Mouse (Mus musculus) spleen, embryonic (tissue): ENCODE results near the gene Lrrfip1.

ENCODE experiments used
- CTCF ChIA-PET: fragments of 350-600 bp; sonication (Branson Sonifier 250); formaldehyde crosslinking; loops from one replicate; lab custom pipeline; 2022; lab: Charles Lee

Lrrfip1 gene

GRCm38 (mm10) chr1:90998268-90998890, at the start of gene Lrrfip1:
Gene Lrrfip1, plus strand, starts transcription at chr1:90998737.
- CTCF ChIA-PET: no interaction called here

- CTCF ChIA-PET: no interaction called here
Observed at GRCm38 (mm10) chr1:90949309-90949708, 49.2 kb upstream of the Lrrfip1 start.

GRCm38 (mm10) chr1:90951670-90952069, 46.9 kb upstream of the Lrrfip1 start:
- CTCF ChIA-PET: no interaction called here

- CTCF ChIA-PET: no interaction called here
Observed at GRCm38 (mm10) chr1:90952808-90953207, 45.7 kb upstream of the Lrrfip1 start, which contains the start of gene Prlh. Gene Prlh, plus strand, starts transcription at chr1:90953108.

DNA sequence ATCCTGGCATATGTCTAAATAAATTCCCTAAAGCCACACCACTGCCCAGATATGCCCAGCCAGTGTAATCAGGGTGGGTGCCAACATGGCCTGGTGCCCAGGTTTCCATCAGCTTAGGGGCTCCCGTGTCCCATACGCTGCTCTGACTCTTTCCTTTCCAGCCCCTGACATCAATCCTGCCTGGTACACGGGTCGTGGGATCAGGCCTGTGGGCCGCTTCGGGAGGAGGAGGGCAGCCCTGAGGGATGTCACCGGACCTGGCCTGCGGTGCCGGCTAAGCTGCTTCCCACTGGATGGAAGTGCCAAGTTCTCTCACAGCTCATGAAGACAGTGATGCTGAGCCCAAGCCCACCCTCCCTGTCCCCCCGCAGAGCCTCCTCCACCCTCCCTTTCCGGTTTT, 44.8 kb upstream of the Lrrfip1 start:
- CTCF ChIA-PET: no interaction called here

GRCm38 (mm10) chr1:90956245-90957096, 42.1 kb upstream of the Lrrfip1 start:
- CTCF ChIA-PET: interaction anchor here (0.7 kb wide), 1 partner anchor 27 kb away, joined by 3 read pairs; no protein-coding TSS in a partner anchor

GRCm38 (mm10) chr1:90962526-90962925, 36.0 kb upstream of the Lrrfip1 start:
- CTCF ChIA-PET: no interaction called here

- CTCF ChIA-PET: no interaction called here
Observed at GRCm38 (mm10) chr1:90962994-90963393, 35.5 kb upstream of the Lrrfip1 start.

- CTCF ChIA-PET: no interaction called here
Observed at GRCm38 (mm10) chr1:90967583-90967982, 31.0 kb upstream of the Lrrfip1 start.

DNA sequence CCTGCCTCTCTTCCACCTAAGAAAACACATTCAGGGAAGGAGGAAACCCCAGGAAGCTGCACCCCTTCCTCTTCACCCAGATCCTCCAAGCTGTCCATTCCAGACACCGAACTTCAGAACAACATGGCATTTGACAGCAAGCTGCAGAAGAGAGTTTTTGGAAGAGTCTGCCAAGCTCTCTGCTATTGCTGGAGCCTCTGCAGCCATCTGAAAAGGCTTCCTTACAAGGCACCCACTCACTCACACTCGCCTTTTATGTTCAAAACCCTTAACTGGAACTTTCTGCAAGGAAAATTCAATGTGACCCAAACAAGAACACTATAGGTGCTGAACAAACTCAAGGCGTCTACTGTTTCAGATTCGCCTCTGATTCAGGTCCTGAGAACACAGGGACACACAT, 29.9 kb upstream of the Lrrfip1 start:
- CTCF ChIA-PET: no interaction called here

DNA sequence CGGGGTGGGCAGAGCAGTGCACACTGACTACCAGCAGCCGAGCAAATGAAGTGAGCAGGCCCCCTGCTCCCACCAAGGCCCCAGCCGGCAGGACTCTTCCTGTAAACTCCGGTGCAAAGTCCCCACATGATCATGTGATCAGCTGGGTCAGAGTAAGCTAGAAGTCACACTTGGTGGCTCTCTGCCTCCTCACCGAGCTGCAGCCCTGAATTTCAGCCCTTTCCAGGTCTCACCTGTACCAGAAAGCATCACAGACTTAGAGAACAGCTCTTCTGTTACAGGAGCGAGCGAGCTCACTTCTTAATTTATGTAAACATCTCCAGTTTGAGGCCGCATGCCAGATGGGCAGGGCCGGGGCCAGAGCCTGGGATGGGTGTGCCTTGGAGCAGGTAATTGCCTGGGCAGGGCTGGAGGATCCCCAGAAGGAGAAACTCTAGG, 29.2 kb upstream of the Lrrfip1 start, which contains the start of gene Rab17:
TSS of gene Rab17 (minus strand) at position 315 of the 438 bp plus-strand sequence.
- CTCF ChIA-PET: no interaction called here

- CTCF ChIA-PET: interaction anchor here (0.6 kb wide), 1 partner anchor 170 kb away, joined by 3 read pairs; no protein-coding TSS in a partner anchor
Observed at GRCm38 (mm10) chr1:90969881-90970390, 28.6 kb upstream of the Lrrfip1 start.

DNA sequence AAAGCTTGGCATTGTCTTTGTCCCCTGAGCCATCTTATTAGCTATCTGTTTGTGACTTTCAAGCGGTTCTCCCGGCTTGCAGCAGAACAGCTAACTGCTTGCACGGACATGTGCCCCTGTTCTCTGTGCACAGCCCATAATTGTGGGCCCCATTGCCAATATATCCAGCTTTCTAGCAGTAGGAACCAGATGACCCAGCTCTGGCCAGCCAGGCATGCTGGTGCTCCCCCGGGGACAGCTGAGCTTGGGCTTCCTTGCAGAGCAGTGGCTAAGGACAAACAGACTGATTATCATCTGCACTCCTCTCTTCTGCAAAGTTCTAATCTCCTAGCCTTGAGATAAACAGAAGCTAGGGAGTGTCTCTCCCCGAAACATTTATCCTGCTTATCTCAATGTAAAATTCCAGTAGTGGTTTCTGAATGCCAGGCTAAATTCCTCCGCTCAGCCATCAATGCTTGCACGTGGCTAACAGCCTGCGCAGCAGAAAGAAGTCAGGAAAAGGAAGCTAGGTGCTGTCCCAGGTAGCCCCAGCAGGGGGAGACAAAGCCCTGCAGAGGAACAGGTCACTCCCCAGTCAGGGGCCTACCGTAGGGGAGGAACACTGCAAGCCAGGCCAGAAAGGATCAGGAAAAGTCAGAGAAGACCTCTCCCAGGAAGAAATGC, 25.5 kb upstream of the Lrrfip1 start:
- CTCF ChIA-PET: interaction anchor here (0.6 to 1.1 kb wide), 3 partner anchors 133 to 405 kb away, joined by 3 to 4 read pairs (median 4); no protein-coding TSS in a partner anchor

DNA sequence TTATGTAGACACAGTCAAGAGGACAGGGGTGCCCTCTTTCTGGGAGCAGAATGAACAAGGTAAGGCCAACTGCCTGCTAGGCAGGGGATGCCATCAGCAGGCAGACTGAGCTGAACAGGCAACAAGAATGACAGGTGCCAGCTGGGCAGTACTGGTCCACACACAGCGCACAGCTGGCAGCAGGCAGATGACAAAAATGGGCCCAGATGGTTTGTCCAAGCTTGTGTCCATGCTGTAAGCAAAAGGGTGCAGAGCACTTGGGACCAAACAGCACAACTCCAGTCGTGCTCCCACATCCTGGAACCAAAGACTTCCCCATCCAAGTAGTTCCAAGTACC, 25.0 kb upstream of the Lrrfip1 start:
- CTCF ChIA-PET: interaction anchor here (0.6 to 1.1 kb wide), 3 partner anchors 132 to 404 kb away, joined by 3 to 4 read pairs (median 4); no protein-coding TSS in a partner anchor

DNA sequence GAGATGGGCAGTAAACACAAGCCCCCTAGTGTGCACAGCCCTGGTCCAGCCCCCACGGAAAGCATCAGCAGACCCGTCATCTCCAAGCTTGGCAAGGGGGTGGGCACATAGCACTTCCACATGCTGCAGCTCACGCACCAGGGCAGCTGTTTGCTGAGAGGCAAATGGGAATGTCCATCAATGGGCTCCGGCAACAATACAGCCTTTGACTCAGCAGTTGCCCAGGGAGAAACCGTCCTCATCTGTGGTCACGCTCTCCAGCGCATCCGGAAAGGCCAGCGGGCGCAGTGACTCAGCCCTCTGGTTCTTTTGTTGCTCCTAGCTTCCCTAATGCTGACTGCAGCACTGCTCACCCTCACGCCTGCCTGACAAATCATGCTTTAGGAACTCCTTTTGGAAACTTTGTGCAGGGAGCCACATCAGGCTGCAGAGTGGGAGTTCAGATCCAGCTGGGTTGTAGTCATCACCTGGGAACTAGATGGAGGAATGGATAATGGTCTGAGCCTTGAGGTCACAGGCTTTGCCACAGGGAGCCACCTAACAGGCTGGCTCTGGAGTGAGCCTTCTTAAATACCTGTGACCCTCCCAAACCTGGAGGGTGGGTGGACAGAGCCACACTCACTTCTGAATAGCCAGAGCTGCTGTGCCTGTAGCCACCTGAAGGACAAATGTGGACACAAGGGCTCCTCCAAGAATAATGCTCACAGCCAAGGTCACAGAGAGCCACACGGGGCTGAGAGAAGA, 23.5 kb upstream of the Lrrfip1 start:
- CTCF ChIA-PET: no interaction called here

DNA sequence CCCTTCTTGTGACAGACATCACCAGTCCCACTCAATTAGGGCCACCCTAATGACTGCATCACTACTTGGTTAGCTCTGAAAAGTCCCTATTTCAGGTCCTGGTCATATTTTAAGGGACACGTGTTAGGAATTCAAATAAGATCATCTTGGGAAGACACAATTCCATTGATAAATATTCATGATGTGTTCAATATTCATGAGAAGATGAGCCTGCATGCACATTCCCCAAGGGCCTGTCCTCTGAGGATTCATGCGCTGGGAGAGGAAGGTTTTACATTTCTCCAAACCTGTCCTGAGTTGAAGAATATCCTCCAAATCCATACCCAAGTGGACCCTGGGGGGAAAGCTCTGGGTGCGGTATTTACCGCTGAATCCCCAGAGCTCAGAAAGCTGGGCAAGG, 22.6 kb upstream of the Lrrfip1 start:
- CTCF ChIA-PET: no interaction called here

GRCm38 (mm10) chr1:90980638-90981330, 17.8 kb upstream of the Lrrfip1 start:
- CTCF ChIA-PET: interaction anchor here (0.5 kb wide), 1 partner anchor 120 kb away, joined by 3 read pairs; no protein-coding TSS in a partner anchor

DNA sequence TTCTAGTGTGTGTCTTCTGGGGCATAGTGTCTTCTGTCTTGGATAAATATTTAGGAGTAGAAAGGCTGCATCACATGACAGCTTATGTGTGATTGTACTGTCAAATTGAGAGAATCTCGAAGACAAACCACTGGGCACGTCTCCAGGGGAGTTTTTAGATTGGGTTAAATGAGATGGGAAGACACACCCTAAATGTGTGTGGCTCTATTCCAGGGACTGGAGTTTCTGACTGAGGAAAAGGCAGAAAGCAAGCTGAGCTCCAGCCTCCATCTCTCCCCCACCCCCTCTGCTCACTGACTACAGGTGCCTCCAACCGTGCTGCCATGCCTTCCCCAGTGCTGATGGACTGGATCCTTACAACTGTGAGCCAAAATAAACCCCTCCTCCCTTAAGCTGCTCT, 17.2 kb upstream of the Lrrfip1 start:
- CTCF ChIA-PET: no interaction called here

DNA sequence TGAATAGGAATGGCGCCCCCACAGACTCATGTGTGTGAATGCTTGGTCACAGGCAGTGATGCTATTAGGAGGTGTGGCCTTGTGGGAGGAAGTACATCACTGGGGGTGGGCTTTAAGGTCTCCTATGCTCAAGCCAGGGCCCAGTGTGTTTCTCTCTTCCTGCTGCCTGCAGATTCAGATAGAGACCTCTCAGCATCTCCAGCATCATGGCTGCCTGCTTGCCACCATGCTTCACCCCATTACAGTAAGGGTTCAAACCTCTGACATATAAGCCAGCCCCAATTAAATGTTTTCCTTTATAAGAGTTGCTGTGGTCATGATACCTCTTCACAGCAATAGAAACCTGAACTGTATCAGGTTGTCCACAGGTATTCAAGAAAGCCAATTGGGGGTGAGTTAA, 2.6 kb upstream of the Lrrfip1 start:
- CTCF ChIA-PET: no interaction called here

GRCm38 (mm10) chr1:90997136-90997535, 1.4 kb upstream of the Lrrfip1 start:
- CTCF ChIA-PET: no interaction called here
